Mouse (Mus musculus) spleen, adult 2 months (tissue): ENCODE data around the gene Ifnar1.

Source experiments
- CTCF ChIP-seq: fragments of 200-500 bp; IDR thresholded peaks from 2 replicates; pipeline ENCODE4 v1.5.1; 2011; ENCODE audit warnings: mild to moderate bottlenecking, inconsistent platforms; ENCODE audit not compliant: insufficient read depth, insufficient read length, insufficient replicate concordance; ENCODE audit errors: extremely low read depth
- POLR2A ChIP-seq: fragments of 200-500 bp; IDR thresholded peaks from 2 replicates; pipeline ENCODE4 v1.6.1; 2011; ENCODE audit warnings: low read depth, low read length, inconsistent platforms

DNA sequence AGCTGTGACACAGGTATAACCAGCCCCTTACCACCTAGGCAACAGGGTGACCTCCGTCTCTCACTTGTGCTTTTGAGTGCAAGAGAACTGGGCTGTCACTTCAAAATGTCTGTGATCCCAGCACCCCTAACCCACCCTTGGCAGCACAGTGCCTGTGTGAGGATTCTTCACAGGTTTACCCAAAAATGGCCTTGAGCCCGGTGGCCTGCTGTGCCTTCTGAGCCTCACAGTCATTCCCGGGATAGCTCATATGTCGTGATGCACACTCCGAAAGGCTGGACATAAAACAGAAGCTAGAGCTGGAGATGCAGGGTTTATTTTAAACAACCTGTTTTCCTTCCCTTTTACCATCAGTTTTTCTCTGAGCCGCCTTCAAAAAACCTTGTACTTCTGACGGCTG is 19.7 kb downstream of the Ifnar1 start:
- TF ChIP-seq CTCF: no peak
- no peak for TF ChIP-seq POLR2A
